Mouse (Mus musculus): ENCODE data around the gene Nsfl1c. TPM values are rescaled to one million over a fixed set of nuclear protein-coding genes. Genes with fewer than 3 reads are reported as not detected.

Gene Nsfl1c
- total RNA-seq, 2 experiments from 2014 or later, result 81.6 to 83.1 TPM

GRCm38 (mm10) chr2:151543063-151543895 is 49.3 kb downstream of the Nsfl1c start:
- DNase-seq (ENCODE audit: low spot score), result peak; percentile 17

GRCm38 (mm10) chr2:151544673-151545072 is 50.7 kb downstream of the Nsfl1c start:
- DNase-seq (ENCODE audit: low spot score), result no peak

GRCm38 (mm10) chr2:151546571-151546970 is 52.6 kb downstream of the Nsfl1c start:
- no peak for DNase-seq (ENCODE audit: low spot score)

- no peak for DNase-seq (ENCODE audit: low spot score)
Measured at GRCm38 (mm10) chr2:151549615-151550121, 55.7 kb downstream of the Nsfl1c start.

Other genes with a start within 250 kb of the Nsfl1c start
- not detected for gene 4921509C19Rik, start 18.0 kb upstream of the Nsfl1c start, total RNA-seq (2021)
- 100 to 1,000 TPM; 157 to 163 TPM for gene Fkbp1a, start 48.3 kb downstream of the Nsfl1c start, total RNA-seq (2021)
- gene Sdcbp2, start 78.4 kb downstream of the Nsfl1c start, total RNA-seq (2021), result 1 to 10 TPM in 1 of 2 experiments, under 1 TPM in 1; 0.74 to 1.2 TPM
- gene Snph, start 138.4 kb downstream of the Nsfl1c start, total RNA-seq (2021), result 10 to 100 TPM; 30.7 to 33.2 TPM
- not detected for gene Rad21l, start 174.4 kb downstream of the Nsfl1c start, total RNA-seq (2021)
- gene Tmem74b, start 207.8 kb downstream of the Nsfl1c start, total RNA-seq (2021), result 1 to 10 TPM in 1 of 2 experiments, under 1 TPM in 1; 0.89 to 1.4 TPM

Data from gastrocnemius, adult 18-20 months (tissue).